Mouse (Mus musculus) ES-Bruce4 (cell line): ENCODE measurements around the gene Olfr1202. TPM values are rescaled to one million over a fixed set of nuclear protein-coding genes. Genes with fewer than 3 reads are reported as not detected.

Source experiments
- H3K27ac ChIP-seq: 2 replicates; pipeline ENCODE4 v1.5.1; 2012; ENCODE audit warnings: low read length, inconsistent platforms; ENCODE audit not compliant: insufficient read depth
- H3K27me3 ChIP-seq: 2 replicates; pipeline ENCODE4 v1.6.1; 2012; ENCODE audit warnings: mild to moderate bottlenecking, low read length, inconsistent platforms; ENCODE audit not compliant: control insufficient read depth, poor library complexity, insufficient read depth, severe bottlenecking
- H3K36me3 ChIP-seq: 2 replicates; pipeline ENCODE4 v1.6.1; 2012; ENCODE audit warnings: inconsistent platforms, mild to moderate bottlenecking, low read length, moderate library complexity; ENCODE audit not compliant: control insufficient read depth, poor library complexity, insufficient read depth, severe bottlenecking
- H3K4me1 ChIP-seq: one replicate; pipeline ENCODE4 v1.8.1; 2011; ENCODE audit warnings: low read length; ENCODE audit not compliant: control insufficient read depth, insufficient read depth
- H3K4me3 ChIP-seq: 2 replicates; pipeline ENCODE4 v1.5.1; 2011; ENCODE audit warnings: low read depth, mild to moderate bottlenecking, low read length
- H3K9ac ChIP-seq: 2 replicates; pipeline ENCODE4 v1.6.1; 2012; ENCODE audit warnings: low read depth, mild to moderate bottlenecking, inconsistent platforms; ENCODE audit not compliant: poor library complexity, severe bottlenecking
- H3K9me3 ChIP-seq: replicated peaks from 2 replicates; pipeline ENCODE4 v1.6.1; 2012; ENCODE audit warnings: mild to moderate bottlenecking, low read length, inconsistent platforms; ENCODE audit not compliant: control insufficient read depth, poor library complexity, insufficient read depth, severe bottlenecking
- CTCF ChIP-seq: IDR thresholded peaks from one replicate; pipeline ENCODE4 v1.8.1; 2011; ENCODE audit warnings: low read depth, low read length
- EP300 ChIP-seq: IDR thresholded peaks from 2 replicates; pipeline ENCODE4 v1.6.1; 2011; ENCODE audit warnings: low read depth, low read length; ENCODE audit not compliant: insufficient read depth
- POLR2A ChIP-seq: IDR thresholded peaks from one replicate; pipeline ENCODE4 v1.8.1; 2011; ENCODE audit warnings: low read length; ENCODE audit not compliant: insufficient read depth
- polyA plus RNA-seq: library from polyadenylated mRNA; stranded (reverse); fragments of >200 nt; gene quantifications from 2 replicates; pipeline ENCODE4 v1.2.4, GENCODE M21; 2011; ENCODE audit warnings: low read depth; ENCODE audit not compliant: missing spikeins, insufficient read depth, insufficient read length

The Olfr1202 gene
- polyA plus RNA-seq, 1 experiment: not detected

DNA sequence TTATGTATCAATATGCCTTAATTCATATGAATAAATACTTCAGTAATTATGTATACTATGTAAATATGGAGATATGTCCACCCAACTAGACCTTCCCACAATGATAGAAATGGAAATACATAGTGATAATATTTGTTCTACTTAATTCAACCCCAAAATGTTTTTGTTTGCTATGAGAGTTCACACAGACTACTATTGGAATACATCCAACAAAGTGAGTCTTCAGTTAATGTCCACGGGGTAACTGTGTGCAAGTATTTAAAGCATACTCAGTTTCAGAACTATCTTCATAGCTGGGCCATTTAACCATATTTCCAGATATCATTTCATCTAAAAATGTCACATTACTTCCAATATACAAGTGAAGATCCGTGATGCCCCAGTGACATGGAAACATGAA lies 48.6 kb downstream of the Olfr1202 start, which contains the start of gene Olfr1206:
Gene Olfr1206, plus strand, starts transcription at position 301 of the 400 bp plus-strand sequence.
- H3K27me3 ChIP-seq: no peaks in the 10 kb centered on the region
- no peak for TF ChIP-seq EP300
- TF ChIP-seq CTCF: no peak
- no peak for TF ChIP-seq POLR2A
- no peaks in the 10 kb centered on the region for H3K9me3 ChIP-seq
- no peaks in the 10 kb centered on the region for H3K36me3 ChIP-seq
- no peaks in the 10 kb centered on the region for H3K4me1 ChIP-seq
- no peak within 1 kb of the TSS for H3K9ac ChIP-seq
- H3K4me3 ChIP-seq: no peak within 1 kb of the TSS
- H3K27ac ChIP-seq: no peak within 1 kb of the TSS

Other genes with a start within 250 kb of the Olfr1202 start
- gene Olfr1189, start 228.0 kb upstream of the Olfr1202 start, polyA plus RNA-seq: not detected in 2 replicates
- gene Olfr1191-ps1, start 174.0 kb upstream of the Olfr1202 start, polyA plus RNA-seq: not detected in 2 replicates
- 0.12 TPM in 1 of 2 replicates, not detected in the other for gene Olfr1192-ps1, start 166.0 kb upstream of the Olfr1202 start, polyA plus RNA-seq
- not detected in 2 replicates for gene Olfr1193, start 138.9 kb upstream of the Olfr1202 start, polyA plus RNA-seq
- gene Olfr1195, start 125.3 kb upstream of the Olfr1202 start, polyA plus RNA-seq: not detected in 2 replicates
- gene Olfr1196, start 109.9 kb upstream of the Olfr1202 start, polyA plus RNA-seq: not detected in 2 replicates
- not detected in 2 replicates for gene Olfr1197, start 82.1 kb upstream of the Olfr1202 start, polyA plus RNA-seq
- 0.25 and 0.43 TPM in 2 replicates for gene Olfr1198, start 63.1 kb upstream of the Olfr1202 start, polyA plus RNA-seq
- gene Olfr1199, start 54.0 kb upstream of the Olfr1202 start, polyA plus RNA-seq: 0.52 TPM in 1 of 2 replicates, not detected in the other
- gene Olfr1200, start 44.0 kb upstream of the Olfr1202 start, polyA plus RNA-seq: not detected in 2 replicates
- not detected in 2 replicates for gene Olfr1201, start 21.5 kb upstream of the Olfr1202 start, polyA plus RNA-seq
- not detected in 2 replicates for gene Olfr1205, start 15.2 kb downstream of the Olfr1202 start, polyA plus RNA-seq
- not detected in 2 replicates for gene Olfr1204, start 34.8 kb downstream of the Olfr1202 start, polyA plus RNA-seq
- not detected in 2 replicates for gene Olfr1206, start 48.7 kb downstream of the Olfr1202 start, polyA plus RNA-seq
- gene Olfr1208, start 87.8 kb downstream of the Olfr1202 start, polyA plus RNA-seq: not detected in 2 replicates
- not detected in 2 replicates for gene Olfr1209, start 100.7 kb downstream of the Olfr1202 start, polyA plus RNA-seq
- not detected in 2 replicates for gene Olfr1211, start 123.6 kb downstream of the Olfr1202 start, polyA plus RNA-seq
- gene Olfr1212, start 139.5 kb downstream of the Olfr1202 start, polyA plus RNA-seq: not detected in 2 replicates
- not detected in 2 replicates for gene Gm13762, start 165.8 kb downstream of the Olfr1202 start, polyA plus RNA-seq
- gene Olfr1214, start 178.2 kb downstream of the Olfr1202 start, polyA plus RNA-seq: not detected in 2 replicates
- gene Olfr1215, start 192.5 kb downstream of the Olfr1202 start, polyA plus RNA-seq: not detected in 2 replicates
- gene Olfr1216, start 203.8 kb downstream of the Olfr1202 start, polyA plus RNA-seq: not detected in 2 replicates
- not detected in 2 replicates for gene Olfr1217, start 217.6 kb downstream of the Olfr1202 start, polyA plus RNA-seq
- not detected in 2 replicates for gene Olfr1218, start 246.7 kb downstream of the Olfr1202 start, polyA plus RNA-seq